Mouse (Mus musculus) A20 (cell line): ENCODE results near the gene Fkbp11.
"Not testable (repeated sequence)": the region's sequence is repeated elsewhere in the genome, so short reads cannot be mapped to it uniquely, and the experiment has no call there.

Source experiments
- DNase-seq: peaks from one replicate; pipeline ENCODE4 v3.0.0-alpha.2; 2011; ENCODE audit warnings: low read depth, low spot score

Gene Fkbp11

DNA sequence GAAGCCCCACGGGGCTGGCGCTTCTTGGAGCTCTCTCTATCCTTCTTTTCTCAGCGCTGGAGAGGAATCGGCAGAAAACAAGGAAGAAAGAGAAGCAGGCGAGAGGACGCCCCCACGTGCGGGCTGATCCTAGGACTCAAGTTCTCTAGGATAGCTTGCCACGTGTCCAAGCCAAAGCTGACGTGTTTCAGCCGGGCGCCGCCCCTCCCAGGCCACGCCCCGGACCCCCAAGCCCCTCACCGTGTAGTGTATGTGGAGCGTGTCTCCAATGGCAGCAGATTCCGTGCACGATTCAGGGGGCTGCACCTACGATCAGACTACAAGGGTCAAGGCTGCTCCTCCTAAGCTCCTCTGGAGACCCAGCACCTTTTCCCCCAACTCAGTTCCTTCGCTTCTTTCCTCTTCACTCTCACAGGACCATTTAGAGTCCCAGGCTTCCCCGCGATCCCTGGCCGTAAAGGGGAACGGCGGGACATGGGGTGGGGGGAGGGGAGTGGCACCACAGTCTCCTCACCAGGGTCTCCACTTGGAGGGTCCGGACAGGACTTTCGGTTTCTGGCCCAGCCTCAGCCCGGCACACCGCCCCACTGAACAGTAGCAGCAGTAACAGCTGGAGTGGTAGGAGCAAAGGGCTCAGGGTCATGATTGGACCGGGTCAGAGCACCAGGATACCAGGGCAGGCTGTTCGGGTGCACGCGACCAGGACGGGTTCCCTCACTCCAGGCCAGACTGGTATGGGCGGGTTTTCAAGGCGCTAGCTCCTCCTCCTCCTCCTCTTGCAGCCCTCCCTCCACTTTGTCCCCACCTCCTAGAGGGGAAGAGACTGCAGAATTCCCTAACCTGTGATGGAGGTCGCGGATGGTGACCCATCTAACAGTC, at the start of gene Fkbp11:
TSS of gene Fkbp11 (minus strand) at position 756 of the 879 bp plus-strand sequence.
- DNase-seq = no peak

DNA sequence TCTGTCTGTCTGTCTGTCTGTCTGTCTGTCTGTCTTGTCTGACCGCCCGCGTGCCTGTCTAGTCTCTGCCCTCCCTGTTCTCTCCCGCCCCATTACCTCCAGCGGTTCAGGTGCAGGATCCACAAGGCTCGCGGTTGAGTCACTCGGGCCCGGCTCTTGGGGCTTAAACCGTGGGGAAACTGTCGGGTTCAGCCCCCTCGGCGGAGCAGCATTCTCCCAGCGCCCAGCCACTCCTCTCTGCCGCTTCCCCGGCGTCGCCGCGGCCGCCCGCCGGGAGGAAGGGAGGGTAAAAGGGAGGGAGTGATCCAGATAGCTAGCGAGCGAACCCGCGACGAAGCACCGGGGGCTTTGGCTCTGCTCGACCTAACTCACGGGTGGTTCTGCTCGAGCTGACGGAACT, 49.8 kb upstream of the Fkbp11 start, which contains the start of gene Wnt10b:
TSS of gene Wnt10b (minus strand) at position 389 of the 400 bp plus-strand sequence.
- no peak for DNase-seq

- DNase-seq = peak; percentile 27
Measured at GRCm38 (mm10) chr15:98777005-98777616, 49.1 kb upstream of the Fkbp11 start.

- peak; percentile 83 for DNase-seq
Measured at GRCm38 (mm10) chr15:98776280-98777004, 48.4 kb upstream of the Fkbp11 start.

DNA sequence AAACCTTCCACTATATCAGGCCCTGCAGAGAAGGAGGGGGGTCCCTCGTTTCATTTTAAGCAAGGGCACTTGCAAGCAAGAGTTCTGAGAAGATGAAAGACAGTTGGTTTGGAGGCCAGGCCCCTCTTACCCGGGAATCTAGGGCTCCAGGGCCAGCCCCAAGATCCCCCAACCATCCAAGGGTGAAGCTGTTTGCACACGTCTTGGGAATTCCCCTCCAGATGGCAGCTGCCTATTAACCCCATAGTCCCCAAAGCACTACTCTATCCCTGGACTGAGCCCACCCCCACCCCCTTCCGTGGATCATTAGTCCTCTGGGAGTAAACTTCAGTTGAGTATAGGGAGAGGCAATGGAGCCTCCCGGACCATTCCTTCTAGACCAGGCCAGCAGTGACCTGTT, 47.5 kb upstream of the Fkbp11 start:
- peak; percentile 49 for DNase-seq

GRCm38 (mm10) chr15:98774096-98774495, 46.1 kb upstream of the Fkbp11 start:
- DNase-seq = no peak

- DNase-seq = peak; percentile 30
Measured at GRCm38 (mm10) chr15:98772511-98773211, 44.7 kb upstream of the Fkbp11 start.

GRCm38 (mm10) chr15:98771813-98772425, 43.9 kb upstream of the Fkbp11 start:
- no peak for DNase-seq

DNA sequence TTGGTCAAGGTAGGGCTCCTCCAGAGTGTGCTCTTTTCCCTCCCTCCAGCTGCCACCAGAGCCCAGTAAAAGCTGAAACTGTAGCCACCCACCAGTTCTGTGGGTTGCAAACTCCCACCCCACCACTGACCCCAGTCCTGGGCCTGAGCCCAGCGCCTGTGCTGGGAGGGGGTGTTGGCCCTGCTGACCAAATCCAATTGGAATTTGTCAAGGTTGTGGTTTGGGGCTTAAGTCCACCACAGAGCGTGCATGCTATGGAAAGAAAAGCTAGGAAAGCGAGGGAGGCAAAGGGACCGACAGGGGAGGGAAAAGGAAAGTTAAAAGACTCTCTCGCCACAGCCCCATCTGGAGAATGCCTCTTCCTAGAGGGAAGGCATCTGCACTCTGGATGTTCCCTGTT, 40.3 kb upstream of the Fkbp11 start:
- DNase-seq = no peak

GRCm38 (mm10) chr15:98765929-98766328, 37.9 kb upstream of the Fkbp11 start:
- no peak for DNase-seq

DNA sequence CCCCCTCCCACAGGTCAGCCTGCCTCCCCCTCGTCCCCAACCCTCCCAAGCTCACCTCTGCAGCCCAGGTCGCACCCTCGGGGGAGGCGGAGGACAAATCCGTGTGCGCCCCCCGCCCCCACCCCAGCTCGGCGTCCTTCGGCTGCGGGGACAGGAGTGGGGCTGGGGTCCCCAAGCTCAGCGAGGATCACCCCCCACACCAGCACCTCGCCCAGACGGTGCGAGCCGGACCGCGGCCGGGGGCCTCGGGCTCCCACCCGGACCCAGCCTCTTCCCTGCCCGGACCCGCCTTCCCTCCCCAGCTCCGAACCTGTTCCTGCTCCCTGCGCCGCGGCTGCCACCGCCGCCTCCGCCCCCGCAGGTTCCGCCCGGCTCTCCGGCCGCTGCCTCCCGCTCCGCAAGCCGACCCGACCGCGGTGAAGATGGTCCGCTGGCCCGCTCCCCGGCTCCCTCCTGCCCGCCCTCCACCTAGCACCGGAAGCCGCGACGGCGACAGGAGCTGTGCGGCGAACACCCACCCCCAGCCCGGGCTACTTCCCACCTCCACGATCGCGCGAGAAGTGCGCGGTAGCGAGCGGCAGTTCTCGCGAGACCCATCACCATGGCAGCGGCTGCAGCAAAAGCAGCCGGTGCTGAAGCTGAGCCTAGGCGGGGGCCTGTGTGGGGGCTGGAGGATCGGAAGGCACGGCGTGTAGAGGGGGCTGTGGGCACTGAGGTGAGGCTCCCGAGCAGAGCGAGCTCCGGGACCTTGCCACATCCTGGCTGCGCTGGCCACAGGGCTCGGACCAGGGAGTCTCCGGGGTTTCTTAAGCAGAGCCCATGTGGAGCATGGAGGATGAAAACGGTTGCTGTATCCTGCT, 34.9 kb upstream of the Fkbp11 start, which contains the start of gene Arf3:
TSS of gene Arf3 (minus strand) at position 545 of the 860 bp plus-strand sequence.
- peak; percentile 97 for DNase-seq

DNA sequence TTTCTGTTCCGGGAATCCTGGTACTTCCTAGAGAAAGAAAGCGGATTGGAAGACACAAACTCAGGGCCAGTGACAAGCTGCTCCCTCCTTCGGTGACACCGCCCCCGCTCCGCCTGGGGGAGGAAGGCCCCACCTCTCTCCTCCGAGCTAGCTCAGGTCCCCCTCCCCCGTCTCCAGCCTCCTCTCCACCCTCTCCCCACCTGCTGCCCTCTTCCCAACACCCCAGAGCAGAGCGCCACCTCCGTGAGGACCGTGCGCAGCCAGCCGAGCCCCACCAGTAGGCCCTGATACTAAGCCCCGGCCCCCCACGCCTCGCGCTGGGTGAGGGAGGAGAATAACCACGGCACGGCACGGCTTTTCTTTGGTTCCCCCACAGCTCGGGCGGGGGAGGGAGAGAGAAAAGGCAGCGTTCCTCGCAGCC, 34.2 kb upstream of the Fkbp11 start:
- DNase-seq = peak; percentile 78

DNA sequence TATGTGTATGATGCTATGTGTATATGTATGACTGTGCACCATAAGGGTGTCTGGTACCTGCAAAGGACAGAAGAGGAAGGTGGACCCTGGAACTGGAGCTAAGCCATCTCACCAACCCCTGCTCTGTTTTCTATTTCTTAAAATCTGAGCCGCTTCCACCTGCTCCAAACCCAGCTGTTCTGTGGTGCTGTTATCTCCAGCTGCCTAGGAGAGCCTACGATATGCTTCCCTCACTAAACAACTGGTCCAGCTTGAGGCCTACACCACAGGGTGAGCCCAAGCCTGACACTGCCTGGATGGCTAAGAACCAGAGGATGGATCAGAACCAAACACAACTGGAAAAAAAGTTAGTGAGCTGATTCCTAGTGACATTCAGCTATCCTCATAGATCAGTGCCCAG, 26.1 kb upstream of the Fkbp11 start:
- no peak for DNase-seq

DNA sequence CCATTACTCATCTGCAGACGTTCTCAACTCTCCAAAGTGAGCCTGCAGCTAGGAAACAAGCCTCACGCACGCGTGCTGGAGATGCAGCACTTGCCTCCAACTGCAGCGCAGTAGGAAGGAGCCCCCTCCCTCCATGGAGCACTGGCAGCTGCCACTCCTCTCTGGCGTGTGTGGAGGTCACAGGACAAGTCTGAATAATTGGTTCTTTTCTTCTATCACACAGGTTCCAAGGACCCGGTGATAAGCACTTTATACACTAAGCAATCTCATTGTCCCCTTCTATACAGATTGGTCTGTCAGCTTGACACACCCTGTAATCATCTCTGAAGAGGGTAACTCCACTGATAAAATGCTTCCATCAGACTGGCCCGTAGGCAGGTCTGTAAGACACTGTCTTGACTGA, 25.0 kb upstream of the Fkbp11 start:
- no peak for DNase-seq

DNA sequence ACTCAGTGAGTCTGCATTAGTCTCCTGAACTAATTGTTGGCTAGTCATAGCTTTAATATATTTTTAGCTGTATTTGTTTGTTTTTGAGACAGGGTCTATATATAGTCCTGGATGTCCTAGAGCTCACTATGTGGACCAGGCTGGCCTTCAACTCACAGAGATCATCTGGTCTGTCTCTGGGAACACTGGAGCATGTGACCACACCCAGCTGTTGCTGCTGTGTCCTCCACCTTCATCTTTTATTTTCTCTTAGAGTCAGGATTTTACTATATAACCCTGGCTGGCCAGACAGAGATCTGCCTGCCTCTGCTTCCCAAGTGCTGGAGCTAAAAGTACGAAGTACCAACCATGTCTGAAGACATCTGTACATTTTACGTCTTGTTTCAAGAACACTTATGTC, 21.1 kb upstream of the Fkbp11 start:
- no peak for DNase-seq

DNA sequence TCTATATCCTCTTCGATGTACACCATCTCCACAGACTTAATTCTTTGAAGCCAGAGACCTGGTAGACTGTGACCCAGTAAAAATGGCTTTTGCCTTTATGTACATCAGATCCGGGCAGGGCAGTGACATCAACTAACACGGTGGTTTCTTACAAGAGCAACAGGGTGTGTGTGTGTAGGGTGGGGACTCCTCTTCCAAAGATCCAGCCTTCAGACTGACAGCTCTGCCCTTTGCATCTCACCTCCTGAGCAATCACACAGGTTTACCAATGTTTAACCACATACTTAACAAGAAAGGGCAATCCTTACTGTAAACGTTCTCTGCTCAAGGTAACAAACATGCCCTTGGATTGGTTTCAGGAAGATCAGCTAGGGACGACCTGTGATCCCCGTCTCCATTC, 19.3 kb upstream of the Fkbp11 start:
- no peak for DNase-seq

- no peak for DNase-seq
Measured at GRCm38 (mm10) chr15:98746344-98746965, 18.5 kb upstream of the Fkbp11 start.

DNA sequence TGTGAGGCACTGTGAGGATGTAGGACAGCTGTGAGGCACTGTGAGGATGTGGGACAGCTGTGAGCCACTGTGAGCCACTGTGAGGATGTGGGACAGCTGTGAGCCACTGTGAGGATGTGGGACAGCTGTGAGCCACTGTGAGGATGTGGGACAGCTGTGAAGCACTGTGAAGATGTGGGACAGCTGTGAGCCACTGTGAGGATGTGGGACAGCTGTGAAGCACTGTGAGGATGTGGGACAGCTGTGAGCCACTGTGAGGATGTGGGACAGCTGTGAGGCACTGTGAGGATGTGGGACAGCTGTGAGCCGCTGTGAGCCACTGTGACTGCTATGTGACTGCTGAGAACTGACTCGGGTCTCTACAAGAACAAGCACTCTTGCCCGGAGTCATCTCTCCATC, 15.9 kb upstream of the Fkbp11 start:
- DNase-seq = not testable (repeated sequence)

- no peak for DNase-seq
Measured at GRCm38 (mm10) chr15:98742766-98743428, 14.9 kb upstream of the Fkbp11 start.
